Mouse (Mus musculus): ENCODE measurements around the gene Rps27. TPM values are rescaled to one million over a fixed set of nuclear protein-coding genes. Genes with fewer than 3 reads are reported as not detected.

Rps27 gene
- 220 and 293 TPM in 2 replicates for polyA plus RNA-seq (2012)

GRCm38 (mm10) chr3:90213377-90213866 lies at the start of gene Rps27, which contains the start of gene Rab13:
Gene Rps27 (minus strand): TSS chr3:90213651.
Gene Rab13 (plus strand): TSS chr3:90213695.

GRCm38 (mm10) chr3:90253653-90254418 lies 40.4 kb upstream of the Rps27 start, which contains the start of gene Crtc2:
Gene Crtc2 (plus strand): TSS chr3:90254163.

GRCm38 (mm10) chr3:90247960-90248745 lies 34.7 kb upstream of the Rps27 start, which contains the start of gene Slc39a1:
Gene Slc39a1 (plus strand): TSS chr3:90248172.

GRCm38 (mm10) chr3:90242984-90243775 lies 29.7 kb upstream of the Rps27 start, which contains the start of gene Creb3l4:
Gene Creb3l4 (minus strand): TSS chr3:90243512.

GRCm38 (mm10) chr3:90231507-90232333 lies 18.3 kb upstream of the Rps27 start, which contains the start of gene Jtb:
Gene Jtb (plus strand): TSS chr3:90231597.

Other genes with a start within 250 kb of the Rps27 start
- gene Hax1, start 214.9 kb downstream of the Rps27 start, polyA plus RNA-seq (2012) = 25.8 and 34.8 TPM in 2 replicates
- 18.3 and 22.3 TPM in 2 replicates for gene 4933434E20Rik, start 162.0 kb downstream of the Rps27 start, polyA plus RNA-seq (2012)
- 125 and 126 TPM in 2 replicates for gene Ubap2l, start 161.0 kb downstream of the Rps27 start, polyA plus RNA-seq (2012)
- 366 and 435 TPM in 2 replicates for gene Tpm3, start 141.0 kb downstream of the Rps27 start, polyA plus RNA-seq (2012)
- gene Nup210l, start 109.5 kb downstream of the Rps27 start, polyA plus RNA-seq (2012) = 0.07 and 0.08 TPM in 2 replicates
- gene Rab13, start within 50 bp of the Rps27 start, polyA plus RNA-seq (2012) = 3.8 and 4.4 TPM in 2 replicates
- gene Jtb, start 17.9 kb upstream of the Rps27 start, polyA plus RNA-seq (2012) = 116 and 122 TPM in 2 replicates
- gene Creb3l4, start 29.9 kb upstream of the Rps27 start, polyA plus RNA-seq (2012) = not detected in 2 replicates
- gene Slc39a1, start 34.5 kb upstream of the Rps27 start, polyA plus RNA-seq (2012) = 12.1 and 13.0 TPM in 2 replicates
- 123 and 136 TPM in 2 replicates for gene Crtc2, start 40.5 kb upstream of the Rps27 start, polyA plus RNA-seq (2012)
- 90.1 and 99.5 TPM in 2 replicates for gene Dennd4b, start 51.5 kb upstream of the Rps27 start, polyA plus RNA-seq (2012)
- 6.1 and 6.7 TPM in 2 replicates for gene Gatad2b, start 79.5 kb upstream of the Rps27 start, polyA plus RNA-seq (2012)
- gene Slc27a3, start 176.3 kb upstream of the Rps27 start, polyA plus RNA-seq (2012) = 3.5 TPM in 2 replicates
- 24.4 and 25.8 TPM in 2 replicates for gene Ints3, start 220.0 kb upstream of the Rps27 start, polyA plus RNA-seq (2012)

Data from megakaryocyte-erythroid progenitor cell, adult 5 weeks (primary cell).